Mouse (Mus musculus): ENCODE measurements around the gene Surf1. TPM values are rescaled to one million over a fixed set of nuclear protein-coding genes. Genes with fewer than 3 reads are reported as not detected.

Surf1 gene
- polyA plus RNA-seq (2014; fragmentation: Illumina TruSeq; extraction: RNeasy Lipid Tissue Mini Kit (QIAGEN cat#74804); ENCODE audit: low replicate concordance), result 21.3 TPM

DNA sequence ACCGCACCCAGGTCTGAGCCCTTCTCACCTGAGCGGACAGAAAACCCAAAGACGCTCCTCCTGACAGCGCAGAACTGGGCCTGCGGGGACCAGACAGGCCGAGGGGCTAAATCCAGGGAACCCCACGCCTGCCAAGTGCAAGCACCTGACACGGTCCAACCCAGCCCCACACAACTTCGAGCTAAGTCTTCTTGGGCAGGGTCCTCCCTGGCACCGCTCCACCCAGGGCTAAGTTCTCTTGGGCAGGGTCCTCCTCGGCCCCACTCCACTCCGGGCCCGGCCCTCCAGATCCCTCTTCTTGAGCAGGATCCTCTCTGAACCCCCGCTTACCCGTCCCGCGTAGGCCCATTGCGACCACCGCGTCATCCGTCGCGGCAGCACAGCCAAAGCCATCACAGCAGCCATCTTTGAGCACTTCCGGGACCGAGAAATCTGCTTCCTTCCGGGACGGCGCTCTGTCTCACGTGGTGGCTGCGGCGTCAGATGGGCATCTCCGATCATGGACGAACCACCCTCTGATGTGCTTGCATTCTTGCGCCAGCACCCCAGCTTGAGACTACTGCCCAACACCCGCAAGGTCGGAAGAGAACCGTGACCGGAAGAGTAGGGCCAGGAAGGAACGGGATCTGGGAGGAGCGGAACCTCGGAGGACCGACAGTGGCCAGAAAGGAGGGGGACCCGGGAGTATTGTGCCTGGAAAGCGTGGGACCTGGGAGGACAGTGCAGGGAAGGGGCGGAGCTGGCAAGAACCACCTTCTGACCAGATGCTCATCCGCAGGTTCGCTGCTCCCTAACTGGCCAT is at the start of gene Surf1, which contains the start of gene Surf2:
Gene Surf1 (minus strand): TSS at position 604 of the 802 bp plus-strand sequence.
Gene Surf2 (plus strand): TSS at position 441 of the 802 bp plus-strand sequence.

DNA sequence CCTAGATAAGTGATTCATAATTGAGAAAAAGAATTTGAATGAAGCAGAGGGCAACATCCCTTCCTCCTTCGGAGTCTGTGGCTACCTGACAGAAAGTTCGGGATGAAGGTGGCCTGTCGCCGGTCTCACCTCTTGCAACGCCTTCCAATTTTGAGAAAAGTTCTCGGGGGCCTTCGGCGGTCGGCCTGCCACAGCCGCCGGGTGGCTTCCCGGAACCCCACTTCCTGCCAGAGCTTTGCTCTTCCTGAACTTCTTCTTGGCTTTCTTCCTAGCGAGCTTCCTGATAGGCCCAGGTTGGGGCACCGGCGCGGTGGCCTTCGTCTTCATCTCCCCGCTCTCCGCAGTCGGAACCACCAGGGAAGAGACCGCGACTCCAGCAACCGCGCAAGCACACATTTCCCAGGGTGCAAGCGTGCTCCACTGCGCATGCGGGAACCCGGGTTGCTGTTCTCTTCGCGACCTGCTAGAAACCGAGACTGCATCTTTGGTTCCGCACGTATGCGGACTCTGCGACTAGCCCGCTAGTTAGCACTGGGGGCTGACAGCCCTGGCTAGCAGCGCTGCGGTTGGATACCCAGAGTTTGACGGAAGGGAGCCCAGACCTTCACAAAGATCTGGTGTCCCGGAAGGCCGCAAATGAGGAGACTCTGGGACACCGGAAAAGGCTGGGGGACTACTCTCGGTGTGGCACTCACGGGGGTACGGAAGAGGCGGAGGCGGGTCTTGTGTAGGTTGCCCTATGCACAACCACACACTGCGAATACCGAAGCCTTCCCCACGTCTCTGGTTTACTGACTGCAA is 47.8 kb upstream of the Surf1 start, which contains the start of gene Rexo4:
Gene Rexo4 (minus strand): TSS at position 464 of the 801 bp plus-strand sequence.

DNA sequence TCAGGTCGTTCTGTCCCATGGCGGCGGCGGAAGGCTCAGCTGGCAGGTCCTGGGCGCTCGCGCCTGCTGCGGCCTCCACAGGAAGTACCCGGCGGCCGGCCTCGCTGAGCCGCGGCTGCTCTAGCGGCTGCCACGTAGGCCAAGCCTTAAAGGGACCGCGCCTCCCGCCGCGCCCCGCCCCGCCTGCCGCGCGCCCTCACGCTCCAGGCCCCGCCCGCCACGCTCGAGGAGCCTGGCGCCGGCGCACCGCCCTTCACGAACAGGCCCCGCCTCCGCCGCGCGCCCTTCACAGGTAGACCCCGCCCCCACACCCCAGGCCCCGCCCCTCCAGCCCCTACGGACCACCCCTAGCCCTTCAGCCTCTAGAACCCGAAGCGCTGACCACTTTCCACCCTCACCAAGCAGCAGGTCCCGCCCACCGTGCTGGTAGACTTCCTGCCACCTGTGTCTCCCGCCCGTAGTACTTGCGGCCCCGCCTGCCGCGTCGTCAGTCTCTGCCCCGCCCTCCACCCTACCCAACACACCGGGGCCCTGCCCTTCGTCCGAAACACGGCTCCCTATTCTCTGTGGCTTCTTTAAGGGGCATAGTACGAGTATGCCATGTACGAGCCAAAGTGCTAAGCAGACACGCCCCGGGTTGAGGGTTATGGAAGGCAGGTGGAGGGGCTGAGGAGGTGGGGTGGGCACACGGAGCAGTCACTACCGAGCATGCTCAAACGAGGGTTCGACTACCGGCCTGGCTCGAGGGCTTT is 17.1 kb upstream of the Surf1 start, which contains the start of the genes Surf4 and Stkld1:
Gene Surf4 (minus strand): TSS at position 625 of the 752 bp plus-strand sequence.
Gene Stkld1 (plus strand): TSS at position 744 of the 752 bp plus-strand sequence.

DNA sequence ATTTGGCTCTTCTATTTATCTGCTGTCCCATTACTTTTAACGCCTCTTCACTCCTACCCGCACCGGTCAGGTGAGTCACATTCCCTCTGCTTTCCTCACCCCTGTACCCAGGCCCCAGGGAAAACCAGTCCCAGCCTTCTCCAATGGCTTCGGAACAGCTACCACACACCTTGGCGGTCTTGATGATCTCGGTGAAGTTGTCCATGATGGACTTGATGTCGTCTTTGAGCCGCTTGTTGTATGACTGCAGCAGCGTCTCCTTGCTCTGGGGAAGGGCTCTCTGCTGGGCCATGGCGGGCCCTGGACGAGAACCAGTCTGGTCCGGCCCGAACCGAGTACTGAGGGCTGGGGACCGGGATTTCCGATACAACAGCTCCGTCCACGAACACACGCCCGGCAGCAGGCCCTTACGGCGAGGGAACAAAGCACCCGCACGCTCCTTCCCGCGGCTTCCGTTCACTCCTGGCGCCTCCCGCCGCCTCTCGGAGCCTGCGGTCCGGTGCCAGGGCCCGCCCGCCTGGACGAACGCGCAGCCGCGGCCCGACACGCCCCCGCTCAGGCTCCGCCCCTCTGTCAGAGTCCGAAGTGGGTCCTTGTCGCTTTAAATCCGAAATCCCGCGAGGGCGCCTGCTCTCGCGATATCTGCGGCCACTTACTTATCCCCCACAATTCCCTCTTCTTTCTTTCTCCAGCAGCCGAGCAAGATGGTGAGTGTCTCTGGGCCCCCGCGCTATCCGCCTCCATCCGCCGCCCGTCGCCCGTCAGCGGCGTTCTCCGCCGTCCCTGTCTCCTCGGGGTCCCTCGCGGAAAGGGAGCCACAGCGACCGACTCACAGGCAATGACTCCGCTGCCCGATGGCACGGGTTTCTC is 6.0 kb downstream of the Surf1 start, which contains the start of the genes Med22 and Rpl7a:
Gene Med22 (minus strand): TSS at position 554 of the 870 bp plus-strand sequence.
Gene Rpl7a (plus strand): TSS at position 641 of the 870 bp plus-strand sequence.

DNA sequence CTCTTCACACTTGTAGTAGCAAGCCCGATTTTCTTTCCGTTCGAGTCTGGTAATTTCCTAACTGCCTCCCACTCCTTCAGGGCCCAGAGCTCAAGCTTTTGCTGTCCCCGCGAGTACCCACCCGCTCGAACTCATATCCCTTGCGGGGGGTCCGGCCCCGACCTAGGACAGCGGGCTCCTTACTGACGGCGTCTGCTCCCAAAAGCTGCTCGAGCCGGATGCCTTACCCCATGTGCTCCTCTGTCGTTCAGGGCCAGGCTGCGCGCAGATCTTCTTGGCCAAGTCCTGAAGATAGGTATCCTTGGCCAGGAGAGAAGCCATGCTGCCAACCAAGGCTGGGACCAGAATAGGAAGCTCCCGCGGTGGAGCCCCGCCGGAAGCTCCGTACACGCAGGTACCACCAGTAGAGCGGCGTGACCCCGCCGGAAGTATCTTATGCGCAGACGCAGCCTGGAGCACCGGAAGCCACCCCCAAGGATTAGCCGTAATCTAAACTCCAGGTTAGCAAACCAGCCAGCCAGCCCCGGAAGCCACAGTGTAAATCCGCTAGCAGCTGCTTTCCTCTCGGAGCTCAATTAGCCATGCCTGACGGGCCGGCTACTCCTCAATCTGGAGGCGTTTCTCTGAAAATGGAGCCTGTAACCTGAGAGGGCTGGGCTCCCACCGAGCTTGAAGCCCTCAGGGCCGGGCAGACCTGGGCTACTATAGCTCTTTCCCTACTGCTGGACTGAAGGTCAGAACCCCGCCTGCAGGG is 13.7 kb downstream of the Surf1 start, which contains the start of gene Surf6:
Gene Surf6 (minus strand): TSS at position 413 of the 754 bp plus-strand sequence.

DNA sequence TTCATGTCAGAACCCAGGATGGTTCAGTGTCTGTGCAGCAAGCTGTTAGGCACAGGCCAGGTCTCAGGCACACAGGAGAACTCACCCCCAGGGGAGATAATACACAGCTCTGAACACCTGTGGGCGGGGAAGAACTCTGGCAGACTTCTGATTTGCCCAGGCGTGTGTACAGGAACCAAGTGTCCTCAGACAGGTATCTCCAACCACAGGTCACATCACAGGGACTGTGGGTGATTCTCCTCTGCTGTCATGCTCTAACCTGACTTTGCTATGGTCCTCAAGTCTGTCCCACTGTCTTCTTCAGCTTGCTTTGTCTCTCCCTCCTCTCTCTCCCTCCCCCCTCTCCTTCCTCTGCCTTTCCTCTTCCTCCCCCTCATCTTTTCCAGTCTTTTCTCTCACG is 51.5 kb downstream of the Surf1 start, which contains the start of gene Abo:
Gene Abo (minus strand): TSS at position 101 of the 400 bp plus-strand sequence.

Other genes starting within 250 kb of the Surf1 start
- gene Lcn4, start 245.2 kb downstream of the Surf1 start, polyA plus RNA-seq (2014; fragmentation: Illumina TruSeq; extraction: RNeasy Lipid Tissue Mini Kit (QIAGEN cat#74804); ENCODE audit: low replicate concordance), result not detected
- gene Abo, start 51.6 kb downstream of the Surf1 start, polyA plus RNA-seq (2014; fragmentation: Illumina TruSeq; extraction: RNeasy Lipid Tissue Mini Kit (QIAGEN cat#74804); ENCODE audit: low replicate concordance), result not detected
- gene Surf6, start 13.7 kb downstream of the Surf1 start, polyA plus RNA-seq (2014; fragmentation: Illumina TruSeq; extraction: RNeasy Lipid Tissue Mini Kit (QIAGEN cat#74804); ENCODE audit: low replicate concordance), result 5.5 TPM
- 5.4 TPM for gene Med22, start 5.9 kb downstream of the Surf1 start, polyA plus RNA-seq (2014; fragmentation: Illumina TruSeq; extraction: RNeasy Lipid Tissue Mini Kit (QIAGEN cat#74804); ENCODE audit: low replicate concordance)
- gene Rpl7a, start 5.8 kb downstream of the Surf1 start, polyA plus RNA-seq (2014; fragmentation: Illumina TruSeq; extraction: RNeasy Lipid Tissue Mini Kit (QIAGEN cat#74804); ENCODE audit: low replicate concordance), result 33.3 TPM
- 3.6 TPM for gene Surf2, start 163 bp downstream of the Surf1 start, polyA plus RNA-seq (2014; fragmentation: Illumina TruSeq; extraction: RNeasy Lipid Tissue Mini Kit (QIAGEN cat#74804); ENCODE audit: low replicate concordance)
- 186 TPM for gene Surf4, start 17.4 kb upstream of the Surf1 start, polyA plus RNA-seq (2014; fragmentation: Illumina TruSeq; extraction: RNeasy Lipid Tissue Mini Kit (QIAGEN cat#74804); ENCODE audit: low replicate concordance)
- gene Stkld1, start 17.5 kb upstream of the Surf1 start, polyA plus RNA-seq (2014; fragmentation: Illumina TruSeq; extraction: RNeasy Lipid Tissue Mini Kit (QIAGEN cat#74804); ENCODE audit: low replicate concordance), result not detected
- gene Rexo4, start 47.9 kb upstream of the Surf1 start, polyA plus RNA-seq (2014; fragmentation: Illumina TruSeq; extraction: RNeasy Lipid Tissue Mini Kit (QIAGEN cat#74804); ENCODE audit: low replicate concordance), result 56.6 TPM
- not detected for gene Adamts13, start 56.9 kb upstream of the Surf1 start, polyA plus RNA-seq (2014; fragmentation: Illumina TruSeq; extraction: RNeasy Lipid Tissue Mini Kit (QIAGEN cat#74804); ENCODE audit: low replicate concordance)
- gene Cacfd1, start 93.4 kb upstream of the Surf1 start, polyA plus RNA-seq (2014; fragmentation: Illumina TruSeq; extraction: RNeasy Lipid Tissue Mini Kit (QIAGEN cat#74804); ENCODE audit: low replicate concordance), result 14.2 TPM
- gene Slc2a6, start 111.5 kb upstream of the Surf1 start, polyA plus RNA-seq (2014; fragmentation: Illumina TruSeq; extraction: RNeasy Lipid Tissue Mini Kit (QIAGEN cat#74804); ENCODE audit: low replicate concordance), result not detected
- not detected for gene Mymk, start 155.6 kb upstream of the Surf1 start, polyA plus RNA-seq (2014; fragmentation: Illumina TruSeq; extraction: RNeasy Lipid Tissue Mini Kit (QIAGEN cat#74804); ENCODE audit: low replicate concordance)
- not detected for gene Adamtsl2, start 162.8 kb upstream of the Surf1 start, polyA plus RNA-seq (2014; fragmentation: Illumina TruSeq; extraction: RNeasy Lipid Tissue Mini Kit (QIAGEN cat#74804); ENCODE audit: low replicate concordance)
- not detected for gene Fam163b, start 226.0 kb upstream of the Surf1 start, polyA plus RNA-seq (2014; fragmentation: Illumina TruSeq; extraction: RNeasy Lipid Tissue Mini Kit (QIAGEN cat#74804); ENCODE audit: low replicate concordance)
- not detected for gene Dbh, start 248.7 kb upstream of the Surf1 start, polyA plus RNA-seq (2014; fragmentation: Illumina TruSeq; extraction: RNeasy Lipid Tissue Mini Kit (QIAGEN cat#74804); ENCODE audit: low replicate concordance)

All from small intestine, adult 10 weeks (tissue).